Mouse (Mus musculus): ENCODE measurements around the gene Atp6v1g1.

DNA sequence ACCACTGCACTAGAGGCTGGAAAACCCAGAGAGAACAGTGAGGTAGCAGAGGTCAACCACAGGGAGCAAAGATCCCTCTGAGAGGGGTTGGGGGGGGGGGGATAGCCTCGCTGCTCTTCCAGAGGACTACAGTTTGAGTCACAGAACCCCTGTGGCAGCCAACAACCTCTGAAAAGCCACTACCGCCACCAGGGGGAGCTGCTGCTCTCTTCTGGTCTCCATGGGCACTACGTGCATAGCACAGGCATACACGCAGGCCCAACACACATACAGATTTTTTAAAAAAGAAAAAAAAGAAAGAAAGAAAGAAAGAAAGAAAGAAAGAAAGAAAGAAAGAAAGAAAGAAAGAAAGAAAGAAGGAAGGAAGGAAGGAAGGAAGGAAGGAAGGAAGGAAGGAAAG, 36.3 kb upstream of the Atp6v1g1 start:
- TF ChIP-seq POLR2A (IDR thresholded peaks at IDR 0.05; ENCODE audit: borderline replicate concordance, insufficient read depth, low read length) (no peak), CTCF (IDR thresholded peaks at IDR 0.05; ENCODE audit: borderline replicate concordance, insufficient read depth, low read depth, low read length) (peak; percentile 65)

Data from cerebellum, adult 2 months (tissue).